Mouse (Mus musculus) neutrophil, adult 5-6 weeks (primary cell): Measurements from ENCODE around the gene Nupl1. TPM values are rescaled to one million over a fixed set of nuclear protein-coding genes. Genes with fewer than 3 reads are reported as not detected.

Experiments
- ATAC-seq: fragments of 151-379, 151-347 bp; 2 replicates; pipeline ENCODE4 v1.8.0; 2017; ENCODE audit warnings: mild to moderate bottlenecking, moderate TSS enrichment; ENCODE audit not compliant: insufficient number of reproducible peaks, poor library complexity, low FRiP score, severe bottlenecking; ENCODE audit errors: extremely low read depth
- total RNA-seq: library from RNA; stranded (forward); fragments of 200-1000 nt; gene quantifications from 2 replicates; pipeline ENCODE4 v1.2.3, GENCODE M21; 2017

Gene Nupl1
- not detected in 2 replicates for total RNA-seq

- peak; percentile 99 for ATAC-seq
Measured at GRCm38 (mm10) chr14:60251281-60252003, at the start of gene Nupl1, which contains the start of gene Gm49336. Nupl1 (minus strand) TSS chr14:60251431. Gm49336 (minus strand) TSS chr14:60251507.

GRCm38 (mm10) chr14:60301024-60301423, 49.8 kb upstream of the Nupl1 start:
- no peak for ATAC-seq

GRCm38 (mm10) chr14:60300224-60300991, 49.2 kb upstream of the Nupl1 start:
- ATAC-seq = no peak

GRCm38 (mm10) chr14:60295531-60295930, 44.3 kb upstream of the Nupl1 start:
- ATAC-seq = no peak

- peak; percentile 39; the same call in 1 of the 2 replicates for ATAC-seq
Measured at GRCm38 (mm10) chr14:60290363-60290762, 39.1 kb upstream of the Nupl1 start.

DNA sequence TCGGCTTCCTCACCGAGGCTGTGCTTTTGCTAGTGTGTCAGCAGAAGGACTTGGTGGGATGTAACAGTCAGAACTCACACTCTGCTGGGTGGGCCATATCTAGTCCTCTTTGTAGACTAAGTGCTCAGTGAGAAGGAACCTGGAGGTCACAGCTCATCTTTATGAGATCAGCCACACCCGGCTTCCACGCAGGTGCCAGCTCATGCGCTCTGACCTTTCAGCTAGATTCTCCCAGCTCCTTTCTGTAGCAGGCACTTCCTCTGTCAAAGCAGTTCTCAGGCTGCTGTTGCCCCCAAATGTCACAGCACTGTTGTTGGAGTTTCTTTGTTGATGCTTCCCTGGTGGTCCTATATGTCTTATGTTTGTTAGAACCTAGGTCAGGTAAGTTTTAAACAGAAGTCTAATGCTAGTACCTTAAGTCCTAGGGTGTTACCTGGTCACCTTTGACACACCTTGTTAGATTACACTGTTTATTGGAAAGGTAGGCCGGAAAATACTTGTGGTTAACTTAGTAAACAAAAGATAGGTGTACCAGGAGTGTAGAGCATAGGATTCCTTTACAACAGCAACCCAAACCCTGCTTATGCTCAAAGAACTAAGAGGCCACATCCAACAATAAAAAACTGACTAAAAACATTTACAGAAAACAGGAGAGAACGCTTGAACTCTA, 35.1 kb upstream of the Nupl1 start:
- no peak for ATAC-seq

DNA sequence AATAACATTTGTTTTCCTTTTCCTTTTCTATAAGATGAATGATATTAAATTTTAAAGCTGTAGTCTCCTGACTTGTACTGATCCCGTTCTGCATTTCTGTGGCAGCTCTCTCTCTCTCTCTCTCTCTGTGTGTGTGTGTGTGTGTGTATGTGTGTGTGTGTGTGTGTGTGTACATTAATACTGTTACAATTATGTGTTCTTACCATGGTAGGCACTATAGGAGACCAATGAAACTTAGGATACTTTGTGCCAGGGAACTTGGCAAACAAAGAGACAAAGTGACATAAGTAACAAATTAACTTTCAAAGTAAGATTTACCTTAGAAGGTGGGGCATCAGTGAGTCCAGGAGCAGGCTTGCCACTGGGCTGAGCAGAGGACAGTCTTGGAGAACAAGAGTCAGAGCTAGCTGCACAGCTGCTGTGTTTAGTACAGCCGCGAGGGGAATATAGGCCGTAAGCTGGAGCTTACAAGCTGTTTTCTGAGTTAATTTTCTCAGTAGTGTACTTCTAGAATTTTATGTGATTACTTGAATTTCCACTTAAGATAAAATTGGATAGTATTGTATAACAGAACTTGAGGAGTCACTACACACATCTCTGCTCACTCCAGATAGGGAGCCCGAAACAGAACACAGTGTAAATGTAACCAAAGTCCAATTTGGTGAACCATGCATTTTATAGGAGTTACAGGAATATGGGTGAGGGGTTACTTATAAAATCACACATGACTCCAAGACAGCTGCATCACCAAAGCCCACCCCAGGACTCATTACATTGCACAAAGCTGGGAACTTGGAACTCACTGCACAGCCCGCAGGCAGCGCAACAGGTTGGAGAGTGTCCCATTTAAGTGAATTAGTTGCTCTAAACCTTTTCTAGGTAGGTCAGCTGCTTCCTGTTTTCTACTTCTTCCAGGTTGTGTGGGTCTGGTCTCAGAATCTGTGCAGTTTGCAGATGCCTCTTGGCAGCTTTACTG, 24.4 kb upstream of the Nupl1 start:
- no peak for ATAC-seq

DNA sequence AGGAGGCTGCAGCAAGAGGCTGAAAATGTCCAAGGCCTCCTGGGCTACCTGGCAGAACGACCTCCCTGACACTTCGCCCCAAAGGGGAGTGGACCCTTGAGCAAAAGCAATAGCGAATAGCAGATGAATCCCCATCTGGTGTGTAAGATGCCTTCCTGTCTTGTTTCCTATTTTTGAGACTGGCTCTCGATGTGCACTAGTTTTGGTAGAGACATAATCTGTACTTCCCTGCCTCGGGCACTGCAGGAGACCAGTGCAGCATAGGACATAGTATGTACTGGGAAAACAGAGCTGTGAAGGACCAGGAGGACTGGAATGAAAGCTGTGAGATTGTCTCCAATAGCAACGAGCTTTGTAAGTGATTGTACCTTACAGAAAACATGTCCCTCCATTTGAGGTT, 22.1 kb upstream of the Nupl1 start:
- no peak for ATAC-seq

DNA sequence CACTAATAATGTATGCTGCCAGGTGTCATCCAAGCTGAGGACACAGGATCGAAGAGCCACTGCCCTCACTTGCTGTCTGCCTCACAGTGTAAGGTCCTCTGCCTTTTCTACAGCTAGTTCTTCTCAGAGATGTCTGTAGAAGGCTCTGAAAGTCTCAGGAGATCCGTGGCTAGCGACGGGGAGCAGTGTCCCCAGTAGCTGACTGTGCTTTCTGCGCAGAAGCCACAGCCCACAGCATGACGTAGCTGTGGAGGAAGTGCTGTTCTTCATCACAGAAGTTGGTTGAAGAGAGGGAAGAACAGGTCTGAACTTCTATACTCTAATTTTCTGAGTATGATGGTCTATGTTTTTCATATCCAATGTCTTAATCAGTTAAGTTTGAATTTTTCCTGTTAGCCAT, 18.1 kb upstream of the Nupl1 start:
- peak; percentile 60 for ATAC-seq

DNA sequence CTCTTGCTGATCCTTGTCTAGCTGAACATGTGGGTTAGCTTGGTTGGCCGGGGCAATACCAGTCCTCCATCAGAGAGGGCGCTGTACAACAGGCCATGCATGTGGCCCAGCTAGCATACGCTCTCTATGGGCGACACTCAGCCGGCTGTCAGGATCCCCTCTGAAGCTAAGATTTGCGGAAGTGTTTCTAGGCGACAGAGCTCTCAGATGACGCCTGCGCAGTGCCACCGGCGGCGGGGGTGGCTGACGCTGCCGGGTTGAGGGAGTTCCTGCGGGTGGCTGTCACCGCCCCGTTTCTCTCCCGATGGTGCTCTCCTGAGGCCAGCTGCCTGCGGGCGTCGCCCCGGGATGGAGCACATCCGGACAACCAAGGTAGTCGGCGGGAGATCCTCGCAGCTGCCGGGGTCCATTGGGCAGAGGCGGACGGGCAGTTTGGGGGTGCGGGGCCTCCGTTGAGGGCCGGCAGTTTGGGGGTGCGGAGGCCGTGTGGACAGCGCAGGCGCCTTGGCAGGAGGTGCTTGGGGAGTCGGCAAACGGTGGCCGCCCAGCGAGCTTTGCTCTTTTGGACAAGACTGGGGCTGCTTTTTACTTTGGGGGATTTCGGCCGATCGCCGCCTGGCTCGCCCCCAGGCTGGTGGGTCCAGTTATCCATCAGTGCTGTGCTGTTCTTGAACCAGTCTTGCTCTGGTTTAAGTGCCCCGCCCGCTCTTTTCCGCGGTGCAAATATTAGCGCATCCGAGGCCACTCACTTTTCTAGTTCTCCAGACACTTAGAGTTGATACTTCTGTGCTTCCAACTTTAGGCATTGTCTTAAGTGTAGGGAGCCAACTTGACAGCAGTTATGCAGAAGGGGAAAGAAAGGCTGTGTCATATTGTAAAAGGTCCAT, 14.0 kb upstream of the Nupl1 start, which contains the start of gene Mtmr6:
Mtmr6 (plus strand) TSS at position 239 of the 887 bp plus-strand sequence.
- peak; percentile 98 for ATAC-seq

GRCm38 (mm10) chr14:60262316-60262715, 11.1 kb upstream of the Nupl1 start:
- no peak for ATAC-seq

DNA sequence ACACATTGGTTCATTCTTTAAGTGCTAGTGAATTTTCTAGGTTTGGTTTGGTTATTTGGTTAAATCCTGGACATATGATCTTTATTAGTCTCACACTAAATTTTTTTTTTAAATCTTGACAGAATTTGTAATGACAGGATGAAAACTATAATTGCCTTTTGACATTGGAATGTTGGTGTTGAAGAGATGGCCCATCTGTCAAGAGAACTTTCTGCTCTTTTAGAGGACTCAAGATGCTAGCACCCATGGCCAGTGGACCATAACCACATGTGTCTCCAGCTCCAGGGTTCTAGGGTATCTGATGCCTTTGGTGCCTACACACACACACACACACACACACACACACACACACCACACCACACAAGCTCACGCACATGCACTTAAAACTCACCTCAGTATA, 6.6 kb upstream of the Nupl1 start:
- no peak for ATAC-seq

DNA sequence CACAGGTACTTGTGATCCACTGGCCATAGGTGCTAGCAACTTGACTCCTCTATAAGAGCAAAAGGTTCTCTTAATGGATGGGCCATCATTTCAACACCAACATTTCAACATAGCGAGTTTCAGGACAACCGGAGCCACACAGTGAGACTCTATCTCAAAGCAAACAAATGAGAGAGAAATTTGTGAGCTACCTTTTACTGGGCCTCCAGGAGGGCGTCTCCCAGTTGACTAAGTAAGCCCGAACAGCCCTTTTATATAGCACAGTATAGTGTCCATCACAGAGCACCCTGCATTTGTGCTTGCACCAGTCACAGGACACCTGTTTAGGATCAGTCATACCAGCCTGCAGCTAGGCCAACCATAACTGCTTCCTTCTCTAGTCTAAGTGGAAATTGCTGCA, 5.9 kb upstream of the Nupl1 start:
- no peak for ATAC-seq

DNA sequence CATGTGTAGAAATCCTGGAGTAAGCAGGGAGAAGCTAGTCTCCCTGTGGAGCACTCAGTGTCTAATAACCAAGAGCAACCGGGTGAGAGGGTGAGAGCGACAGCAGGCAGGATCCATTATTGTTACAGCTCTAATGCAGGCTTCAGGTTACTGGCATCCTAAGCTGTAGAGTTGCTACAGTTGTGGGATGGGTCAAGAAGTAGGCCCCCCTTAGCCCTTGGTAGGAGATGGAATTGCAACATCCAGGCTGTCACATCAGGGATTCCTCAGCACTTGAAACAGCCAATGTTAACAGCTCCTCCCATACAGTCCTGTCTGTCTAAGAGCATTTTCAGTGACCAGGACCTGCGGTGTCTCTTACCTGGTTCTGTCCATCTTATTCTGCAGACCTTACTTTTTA, 5.1 kb upstream of the Nupl1 start:
- no peak for ATAC-seq

DNA sequence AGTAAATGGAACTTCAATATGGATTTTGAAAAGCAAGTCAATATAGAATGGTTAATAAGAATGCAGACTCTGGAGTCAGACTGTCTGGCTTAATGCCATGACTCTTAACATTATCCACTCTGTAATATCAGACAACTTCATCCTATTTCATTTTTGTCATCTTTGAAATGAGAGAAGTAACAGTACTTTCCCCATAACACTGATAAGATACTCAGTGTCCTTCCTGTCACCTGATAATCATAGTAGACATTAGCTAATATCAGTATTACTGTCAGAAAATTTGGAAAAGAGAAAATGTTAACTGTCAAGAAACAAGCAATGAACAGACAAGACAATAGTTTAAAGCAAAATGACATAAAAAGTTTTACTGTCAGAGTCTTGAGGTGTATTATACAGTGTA, 3.5 kb upstream of the Nupl1 start:
- ATAC-seq = no peak

- ATAC-seq = no peak
Measured at GRCm38 (mm10) chr14:60253466-60253865, 2.2 kb upstream of the Nupl1 start.
